Mouse (Mus musculus) bone marrow macrophage, adult 2 months (primary cell): ENCODE measurements around the gene Hps3.
"Not testable (repeated sequence)": the region's sequence is repeated elsewhere in the genome, so short reads cannot be mapped to it uniquely, and the experiment has no call there.

Experiments
- CTCF ChIP-seq: IDR thresholded peaks from 2 replicates; pipeline ENCODE4 v1.5.1; 2012; ENCODE audit warnings: low read depth, mild to moderate bottlenecking, low read length, moderate library complexity
- POLR2A ChIP-seq: IDR thresholded peaks from 2 replicates; pipeline ENCODE4 v1.6.1; 2012; ENCODE audit warnings: mild to moderate bottlenecking, low read depth, low read length, borderline replicate concordance

- TF ChIP-seq POLR2A, CTCF: not testable (repeated sequence)
These were observed 24.2 kb downstream of the Hps3 start for GRCm38 (mm10) chr3:20010905-20011304.
